Mouse (Mus musculus) lung, postnatal 0 days (tissue): Measurements from ENCODE around the gene Glrx5.

Experiments used
- CTCF ChIP-seq: IDR thresholded peaks from 2 replicates; pipeline ENCODE4 v1.5.1; 2016; ENCODE audit warnings: antibody characterized with exemption, mild to moderate bottlenecking
- EP300 ChIP-seq: IDR thresholded peaks from 2 replicates; pipeline ENCODE4 v1.6.1; 2016; ENCODE audit warnings: antibody characterized with exemption, mild to moderate bottlenecking, control low read depth

DNA sequence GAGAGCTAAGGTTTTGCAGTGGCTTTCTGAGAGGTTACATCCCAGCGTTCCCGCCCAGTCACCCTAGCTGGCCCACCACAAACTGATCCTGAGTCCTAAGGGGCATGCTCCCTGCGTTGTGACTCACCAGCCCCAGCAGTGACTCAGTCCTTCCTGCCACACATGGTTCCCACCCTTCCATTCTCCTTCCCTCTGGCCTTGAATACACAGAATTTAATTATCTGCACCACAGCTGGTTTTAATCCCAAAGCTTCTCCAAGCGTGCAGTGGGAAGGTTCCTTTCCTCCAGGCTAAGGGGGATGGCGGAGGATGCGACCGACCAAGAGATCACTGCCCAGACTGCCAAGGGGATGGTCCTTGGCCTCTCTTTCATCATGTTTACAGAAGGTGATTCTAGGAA is 49.0 kb upstream of the Glrx5 start:
- TF ChIP-seq CTCF (no peak), EP300 (no peak)
